Mouse (Mus musculus) neural tube, embryonic 15.5 days (tissue): ENCODE measurements around the gene Pepd. TPM values are rescaled to one million over a fixed set of nuclear protein-coding genes. Genes with fewer than 3 reads are reported as not detected.

Experiments
- ATAC-seq: fragments of 200-750 bp; cut with Nextera tagmentation; 2 replicates; pipeline ENCODE4 v1.8.0; 2017; ENCODE audit warnings: mild to moderate bottlenecking, moderate TSS enrichment, moderate library complexity; ENCODE audit not compliant: low FRiP score
- H3K27ac ChIP-seq: fragments of 300-500 bp; sonication (generic); replicated peaks from 2 replicates; pipeline ENCODE4 v1.5.1; 2015; ENCODE audit warnings: mild to moderate bottlenecking, inconsistent platforms
- H3K27me3 ChIP-seq: fragments of 300-500 bp; sonication (generic); replicated peaks from 2 replicates; pipeline ENCODE4 v1.6.1; 2015; ENCODE audit warnings: inconsistent platforms
- H3K36me3 ChIP-seq: fragments of 300-500 bp; sonication (generic); 2 replicates; pipeline ENCODE4 v1.6.1; 2015; ENCODE audit warnings: inconsistent platforms
- H3K4me1 ChIP-seq: fragments of 300-500 bp; sonication (generic); 2 replicates; pipeline ENCODE4 v1.6.1; 2015; ENCODE audit warnings: inconsistent platforms
- H3K4me2 ChIP-seq: fragments of 300-500 bp; sonication (generic); 2 replicates; pipeline ENCODE4 v1.6.1; 2015; ENCODE audit warnings: inconsistent platforms, mild to moderate bottlenecking, moderate library complexity
- H3K4me3 ChIP-seq: fragments of 300-500 bp; sonication (generic); replicated peaks from 2 replicates; pipeline ENCODE4 v1.5.1; 2015; ENCODE audit warnings: mild to moderate bottlenecking, inconsistent platforms
- H3K9ac ChIP-seq: fragments of 300-500 bp; sonication (generic); replicated peaks from 2 replicates; pipeline ENCODE4 v1.6.1; 2015; ENCODE audit warnings: mild to moderate bottlenecking, inconsistent platforms
- H3K9me3 ChIP-seq: fragments of 300-500 bp; sonication (generic); replicated peaks from 2 replicates; pipeline ENCODE4 v1.6.1; 2016; ENCODE audit warnings: inconsistent platforms
- WGBS: fragments of 180-500 bp; shearing (Covaris S2); methylation state at CpG from one replicate; pipeline ENCODE4 v1.1.7; 2015; ENCODE audit warnings: mixed read lengths; 5-methylcytosine and 5-hydroxymethylcytosine counted together
- polyA plus RNA-seq: library from polyadenylated mRNA; unstranded; fragments of >200 nt; fragmentation: Nextera tagmentation; extraction: Ambion mirVana; gene quantifications from 2 replicates; pipeline ENCODE4 v1.2.1, GENCODE M21; 2015

Gene Pepd
- polyA plus RNA-seq, 1 experiment from 2014 or later = 67.5 TPM

- peaks cover 8% of the 10 kb centered on the region for H3K36me3 ChIP-seq
- no peak overlapping the region for H3K9ac ChIP-seq
- no peaks in the 10 kb centered on the region for H3K27me3 ChIP-seq
- H3K4me2 ChIP-seq = no peak overlapping the region
- H3K4me3 ChIP-seq = no peak overlapping the region
- 85% methylated on average over 4 of the region's 4 CpGs for WGBS
- H3K27ac ChIP-seq = peak overlapping the region; percentile 77
- no peak for ATAC-seq
- H3K9me3 ChIP-seq = no peaks in the 10 kb centered on the region
- peaks cover 38% of the 10 kb centered on the region for H3K4me1 ChIP-seq
These were observed 123.4 kb downstream of the Pepd start for GRCm38 (mm10) chr7:35035565-35035964.

GRCm38 (mm10) chr7:35036266-35036731 is 124.1 kb downstream of the Pepd start:
- Histone ChIP-seq H3K9me3 (no peaks in the 10 kb centered on the region), H3K4me2 (no peak overlapping the region), H3K36me3 (peaks cover 8% of the 10 kb centered on the region), H3K4me1 (peaks cover 41% of the 10 kb centered on the region), H3K27me3 (no peaks in the 10 kb centered on the region), H3K9ac (no peak overlapping the region), H3K27ac (peak overlapping the region; percentile 77), H3K4me3 (no peak overlapping the region)
- peak; percentile 86 for ATAC-seq
- WGBS = 34% methylated on average over 5 of the region's 5 CpGs

- Histone ChIP-seq H3K4me1 (peaks cover 41% of the 10 kb centered on the region), H3K4me2 (no peak overlapping the region), H3K9ac (no peak overlapping the region), H3K27ac (peak overlapping the region; percentile 77; the same call in 1 of the 2 replicates), H3K36me3 (no peaks in the 10 kb centered on the region; the same call in 1 of the 2 replicates), H3K9me3 (no peaks in the 10 kb centered on the region), H3K4me3 (no peak overlapping the region), H3K27me3 (no peaks in the 10 kb centered on the region)
- WGBS = 92% methylated on average over 6 of the region's 6 CpGs
- no peak for ATAC-seq
These were observed 125.2 kb downstream of the Pepd start for GRCm38 (mm10) chr7:35037408-35037807.

- Histone ChIP-seq H3K4me3 (no peak overlapping the region), H3K36me3 (peaks cover 18% of the 10 kb centered on the region)
- no peak for ATAC-seq
These were observed 128.2 kb downstream of the Pepd start for GRCm38 (mm10) chr7:35040176-35040972.

GRCm38 (mm10) chr7:35041286-35042208 is 129.4 kb downstream of the Pepd start:
- Histone ChIP-seq H3K27ac (peak overlapping the region; percentile 54; the same call in 1 of the 2 replicates), H3K9me3 (no peaks in the 10 kb centered on the region), H3K9ac (no peak overlapping the region), H3K27me3 (no peaks in the 10 kb centered on the region), H3K4me2 (no peak overlapping the region), H3K4me1 (peaks cover 12% of the 10 kb centered on the region), H3K4me3 (no peak overlapping the region), H3K36me3 (peaks cover 29% of the 10 kb centered on the region)
- WGBS = 61% methylated on average over 2 of the region's 2 CpGs
- no peak for ATAC-seq

More at GRCm38 (mm10) chr7:35040176-35040972, 128.2 kb downstream of the Pepd start:
- Histone ChIP-seq H3K4me2 (no peak overlapping the region), H3K4me1 (peaks cover 23% of the 10 kb centered on the region), H3K27ac (no peak overlapping the region), H3K27me3 (no peaks in the 10 kb centered on the region), H3K9me3 (no peaks in the 10 kb centered on the region), H3K9ac (no peak overlapping the region)
- WGBS = 92% methylated on average over 9 of the region's 9 CpGs

- no peak for ATAC-seq
- H3K36me3 ChIP-seq = peaks cover 33% of the 10 kb centered on the region
These were observed 130.0 kb downstream of the Pepd start for GRCm38 (mm10) chr7:35042209-35042554.

GRCm38 (mm10) chr7:35042759-35043217 is 130.6 kb downstream of the Pepd start:
- Histone ChIP-seq H3K4me1 (peaks cover 4% of the 10 kb centered on the region; the same call in 1 of the 2 replicates), H3K36me3 (peaks cover 33% of the 10 kb centered on the region), H3K4me3 (no peak overlapping the region), H3K27ac (no peak overlapping the region), H3K9me3 (no peaks in the 10 kb centered on the region), H3K27me3 (no peaks in the 10 kb centered on the region), H3K9ac (no peak overlapping the region), H3K4me2 (no peak overlapping the region)
- ATAC-seq = 0 out of 2 replicates have a peak, but pooled peaks have one; percentile 26
- WGBS = 92% methylated on average over 5 of the region's 5 CpGs

More at GRCm38 (mm10) chr7:35042209-35042554, 130.0 kb downstream of the Pepd start:
- H3K27ac ChIP-seq = no peak overlapping the region
- H3K9me3 ChIP-seq = no peaks in the 10 kb centered on the region
- no peak overlapping the region for H3K4me3 ChIP-seq
- H3K27me3 ChIP-seq = no peaks in the 10 kb centered on the region
- H3K4me2 ChIP-seq = no peak overlapping the region
- peaks cover 5% of the 10 kb centered on the region; the same call in 1 of the 2 replicates for H3K4me1 ChIP-seq
- H3K9ac ChIP-seq = no peak overlapping the region

- H3K36me3 ChIP-seq = peaks cover 33% of the 10 kb centered on the region
- 92% methylated on average over 10 of the region's 10 CpGs for WGBS
- ATAC-seq = no peak
These were observed 131.2 kb downstream of the Pepd start for GRCm38 (mm10) chr7:35043266-35043817.

GRCm38 (mm10) chr7:35044719-35045118 is 132.5 kb downstream of the Pepd start:
- Histone ChIP-seq H3K36me3 (peaks cover 33% of the 10 kb centered on the region), H3K9ac (no peak overlapping the region), H3K27ac (no peak overlapping the region), H3K9me3 (no peaks in the 10 kb centered on the region), H3K4me2 (no peak overlapping the region), H3K4me1 (peaks cover 4% of the 10 kb centered on the region; the same call in 1 of the 2 replicates), H3K4me3 (no peak overlapping the region), H3K27me3 (no peaks in the 10 kb centered on the region)
- ATAC-seq = no peak
- 92% methylated on average over 2 of the region's 2 CpGs for WGBS

More at GRCm38 (mm10) chr7:35043266-35043817, 131.2 kb downstream of the Pepd start:
- no peaks in the 10 kb centered on the region for H3K9me3 ChIP-seq
- H3K27ac ChIP-seq = no peak overlapping the region
- H3K4me3 ChIP-seq = no peak overlapping the region
- peaks cover 4% of the 10 kb centered on the region; the same call in 1 of the 2 replicates for H3K4me1 ChIP-seq
- H3K9ac ChIP-seq = no peak overlapping the region
- H3K4me2 ChIP-seq = no peak overlapping the region
- H3K27me3 ChIP-seq = no peaks in the 10 kb centered on the region

GRCm38 (mm10) chr7:35046091-35046490 is 133.9 kb downstream of the Pepd start:
- H3K9ac ChIP-seq = no peak overlapping the region
- peaks cover 41% of the 10 kb centered on the region for H3K36me3 ChIP-seq
- H3K4me3 ChIP-seq = no peak overlapping the region
- H3K27ac ChIP-seq = no peak overlapping the region
- no peaks in the 10 kb centered on the region for H3K9me3 ChIP-seq
- peaks cover 3% of the 10 kb centered on the region; the same call in 1 of the 2 replicates for H3K4me1 ChIP-seq
- H3K27me3 ChIP-seq = no peaks in the 10 kb centered on the region
- 94% methylated on average over 4 of the region's 4 CpGs for WGBS
- H3K4me2 ChIP-seq = no peak overlapping the region
- no peak for ATAC-seq

GRCm38 (mm10) chr7:35050540-35050939 is 138.4 kb downstream of the Pepd start:
- Histone ChIP-seq H3K4me3 (no peak overlapping the region), H3K9ac (no peak overlapping the region), H3K4me1 (peaks cover 22% of the 10 kb centered on the region), H3K36me3 (peaks cover 22% of the 10 kb centered on the region), H3K4me2 (no peak overlapping the region), H3K27me3 (no peaks in the 10 kb centered on the region), H3K27ac (no peak overlapping the region), H3K9me3 (no peaks in the 10 kb centered on the region)
- no peak for ATAC-seq
- 81% methylated on average over 12 of the region's 12 CpGs for WGBS
